Mouse (Mus musculus) liver, postnatal 0 days (tissue): ENCODE measurements around the gene Ddx23.

Experiments used
- CTCF ChIP-seq: sonication (generic); IDR thresholded peaks from 2 replicates; pipeline ENCODE4 v1.5.1; 2016; ENCODE audit warnings: antibody characterized with exemption, low read depth
- EP300 ChIP-seq: IDR thresholded peaks from 2 replicates; pipeline ENCODE4 v1.6.1; 2016; ENCODE audit warnings: antibody characterized with exemption, low read depth, mild to moderate bottlenecking

DNA sequence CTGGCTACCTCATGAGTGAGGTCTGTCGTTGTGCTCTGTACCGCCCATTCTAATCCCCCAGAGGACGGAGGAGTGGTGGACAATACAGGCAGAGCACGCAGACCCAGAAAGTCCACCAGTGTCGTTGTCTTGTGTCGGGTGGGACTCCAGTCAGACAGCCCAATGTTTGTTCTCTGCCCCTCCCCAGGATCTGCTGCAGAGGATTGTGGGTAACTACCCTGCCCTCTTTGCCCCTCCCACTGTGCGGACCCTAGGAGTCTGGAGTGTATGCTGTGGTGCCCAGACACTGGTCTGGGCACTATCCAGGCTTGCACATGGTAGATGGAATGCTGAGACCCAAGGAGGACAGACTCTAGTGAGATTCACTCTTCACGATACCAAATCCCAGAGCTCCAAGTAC, 33.5 kb upstream of the Ddx23 start:
- TF ChIP-seq CTCF (no peak), EP300 (no peak)
